Comparison of ENCODE assay signal across 26 mouse cellular contexts in genomic region chr10:76371736-76372135, GRCm38 (mm10).
"Had no signal": no experiment of that assay in that cellular context is flagged by ENCODE, and none has a peak within 500 bp of the region (broad histone marks: within the 10 kb centered on the region; RNA-seq: fewer than 3 reads in every experiment).

No protein-coding gene starts in this region.

- H3K9ac ChIP-seq: forebrain, postnatal 0 days; heart, embryonic 13.5 days; heart, embryonic 15.5 days; hindbrain, embryonic 13.5 days; hindbrain, embryonic 15.5 days; kidney, embryonic 15.5 days; limb, embryonic 13.5 days; limb, embryonic 15.5 days had no signal

- ATAC-seq: forebrain, postnatal 0 days; hindbrain, postnatal 0 days; intestine, embryonic 16.5 days had no signal

- H3K27ac ChIP-seq: heart, adult 2 months; heart, embryonic 13.5 days; heart, embryonic 15.5 days; hindbrain, embryonic 13.5 days; hindbrain, embryonic 15.5 days; hindbrain, postnatal 0 days; kidney, embryonic 15.5 days; kidney, postnatal 0 days; limb, embryonic 13.5 days; limb, embryonic 15.5 days had no signal

- H3K4me2 ChIP-seq: heart, embryonic 11.5 days; heart, embryonic 13.5 days; heart, embryonic 15.5 days; hindbrain, embryonic 13.5 days; hindbrain, embryonic 15.5 days; kidney, embryonic 15.5 days; limb, embryonic 13.5 days; limb, embryonic 15.5 days had no signal

- H3K27me3 ChIP-seq: heart, embryonic 13.5 days; heart, embryonic 15.5 days; hindbrain, embryonic 13.5 days; hindbrain, embryonic 15.5 days; kidney, embryonic 15.5 days; limb, embryonic 13.5 days; limb, embryonic 15.5 days had no signal

- H3K4me1 ChIP-seq: heart, embryonic 13.5 days; heart, embryonic 15.5 days; hindbrain, embryonic 13.5 days; hindbrain, embryonic 15.5 days; kidney, embryonic 15.5 days; limb, embryonic 13.5 days had no signal

- DNase-seq: forebrain, postnatal 0 days; gastrocnemius, postnatal 14 days; gastrocnemius, postnatal 36 days; heart, adult 11 months; heart, adult 2 months; heart, postnatal 14 days; heart, postnatal 36 days; kidney, adult 11 months; kidney, adult 2 months; kidney, adult 9 months; kidney, postnatal 14 days; kidney, postnatal 36 days; layer of hippocampus, adult 9-11 months; layer of hippocampus, postnatal 36 days; left cerebral cortex, postnatal 4 days had no signal

- H3K4me3 ChIP-seq: heart, adult 2 months; heart, embryonic 13.5 days; heart, embryonic 15.5 days; hindbrain, embryonic 13.5 days; hindbrain, embryonic 15.5 days; kidney, embryonic 15.5 days; limb, embryonic 13.5 days; limb, embryonic 15.5 days had no signal

- H3K9me3 ChIP-seq: heart, embryonic 13.5 days; heart, embryonic 15.5 days; hindbrain, embryonic 13.5 days; hindbrain, embryonic 15.5 days; kidney, embryonic 15.5 days; limb, embryonic 13.5 days; limb, embryonic 15.5 days had no signal
